Mouse (Mus musculus) forelimb bud, embryonic 11.5 days (tissue): ENCODE measurements around the gene Dmrt1.

Experiments
- DNase-seq: peaks from one replicate; pipeline ENCODE4 v3.0.0-alpha.2; 2012; ENCODE audit warnings: low read depth, low spot score

The Dmrt1 gene

DNA sequence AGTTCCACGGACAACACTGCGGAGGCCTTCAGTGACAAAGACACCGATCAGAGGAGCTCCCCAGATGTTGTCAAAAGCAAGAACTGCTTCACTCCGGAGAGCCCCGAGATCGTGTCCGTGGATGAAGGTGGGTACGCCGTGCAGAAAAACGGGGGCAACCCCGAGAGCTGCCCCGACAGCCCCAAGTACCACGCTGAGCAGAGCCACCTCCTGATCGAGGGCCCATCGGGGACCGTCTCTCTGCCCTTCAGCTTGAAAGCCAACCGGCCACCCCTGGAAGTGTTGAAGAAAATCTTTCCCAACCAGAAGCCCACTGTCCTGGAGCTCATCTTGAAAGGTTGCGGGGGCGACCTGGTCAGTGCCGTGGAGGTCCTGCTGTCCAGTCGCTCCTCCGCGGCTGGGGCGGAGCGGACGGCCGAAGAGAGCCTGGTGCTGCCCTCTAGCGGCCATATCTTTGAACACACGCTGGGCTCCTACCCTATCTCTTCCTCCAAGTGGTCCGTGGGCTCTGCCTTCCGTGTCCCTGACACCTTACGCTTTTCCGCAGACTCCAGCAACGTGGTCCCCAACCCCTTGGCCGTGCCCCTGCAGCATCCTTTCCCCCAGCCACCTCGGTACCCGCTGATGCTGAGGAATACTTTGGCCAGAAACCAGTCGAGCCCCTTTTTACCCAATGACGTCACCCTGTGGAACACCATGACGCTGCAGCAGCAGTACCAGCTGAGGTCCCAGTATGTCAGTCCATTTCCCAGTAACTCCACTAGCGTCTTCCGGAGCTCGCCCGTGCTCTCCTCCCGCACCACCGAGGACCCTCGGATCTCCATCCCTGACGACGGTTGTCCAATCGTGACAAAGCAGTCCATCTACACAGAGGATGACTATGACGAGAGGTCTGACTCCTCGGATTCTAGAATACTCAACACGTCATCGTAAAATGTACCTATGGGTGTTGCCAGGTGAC, 117.2 kb downstream of the Dmrt1 start:
- no peak for DNase-seq

DNA sequence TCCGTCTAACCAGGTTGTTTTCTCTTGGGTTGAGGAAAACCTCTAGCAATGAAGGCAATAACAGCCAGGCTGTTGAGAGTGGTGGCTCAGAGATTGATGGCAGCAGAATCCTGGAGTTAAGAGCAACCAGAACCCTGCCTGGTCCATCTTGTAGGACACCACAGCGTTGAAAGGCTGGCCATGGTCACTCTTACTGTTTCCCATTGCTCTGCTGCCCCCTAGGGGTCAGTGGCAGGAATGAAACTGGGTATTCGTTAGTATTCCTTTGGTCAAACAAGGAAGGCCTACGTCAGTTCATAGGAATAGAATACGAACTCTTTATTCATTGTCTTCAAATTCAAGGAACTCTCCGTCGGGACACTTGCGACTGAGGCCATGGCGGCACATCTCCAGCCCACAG, 123.1 kb downstream of the Dmrt1 start:
- peak; percentile 73 for DNase-seq

DNA sequence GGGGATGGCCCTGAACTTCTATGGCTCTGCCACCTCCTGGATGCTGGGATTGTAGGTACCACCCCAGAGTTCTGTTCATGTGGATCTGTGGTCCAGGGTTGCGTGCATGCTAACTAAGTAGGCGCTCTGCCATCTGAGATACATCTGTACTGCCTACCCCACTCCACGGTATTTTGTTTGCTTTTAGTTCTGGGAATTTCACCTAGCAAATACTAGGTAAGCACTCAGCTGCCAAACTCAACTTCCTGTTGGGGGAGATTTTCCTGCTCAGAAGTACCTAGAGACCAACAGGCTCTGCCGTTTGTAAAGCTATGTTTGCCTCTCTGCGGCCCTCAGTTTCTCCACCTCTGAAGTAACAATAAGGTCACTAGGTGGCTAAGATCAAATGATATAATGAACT, 129.7 kb downstream of the Dmrt1 start:
- no peak for DNase-seq

DNA sequence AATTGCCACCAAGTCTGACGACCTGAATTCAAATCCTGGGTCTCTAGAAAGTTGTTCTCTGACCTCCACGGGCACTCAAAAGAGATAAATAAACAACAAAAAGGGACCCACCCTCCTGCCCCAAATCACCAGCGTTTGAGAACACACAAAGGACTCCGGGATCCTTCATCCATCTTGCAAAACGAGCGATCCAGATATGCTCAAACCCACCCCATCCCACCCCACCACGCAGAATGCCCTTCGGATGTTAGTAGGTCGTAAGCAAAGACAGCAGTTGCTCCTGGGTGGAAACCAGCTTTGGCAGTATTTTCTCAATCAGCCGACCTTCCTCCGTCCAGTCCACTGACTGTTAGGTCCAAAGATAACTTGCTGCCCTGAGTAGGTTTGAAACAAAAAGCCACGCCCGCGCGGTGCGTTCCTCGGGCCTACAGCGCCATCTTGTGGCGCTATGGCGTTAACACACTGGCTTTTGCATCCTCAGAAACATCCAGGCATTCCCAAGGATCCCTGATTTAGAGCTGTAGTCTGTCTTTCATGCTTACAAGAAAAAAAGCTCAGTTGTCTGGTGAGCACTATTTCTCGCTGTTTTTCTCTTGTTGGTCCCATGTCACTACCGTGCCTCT, 130.3 kb downstream of the Dmrt1 start:
- peak; percentile 91 for DNase-seq

DNA sequence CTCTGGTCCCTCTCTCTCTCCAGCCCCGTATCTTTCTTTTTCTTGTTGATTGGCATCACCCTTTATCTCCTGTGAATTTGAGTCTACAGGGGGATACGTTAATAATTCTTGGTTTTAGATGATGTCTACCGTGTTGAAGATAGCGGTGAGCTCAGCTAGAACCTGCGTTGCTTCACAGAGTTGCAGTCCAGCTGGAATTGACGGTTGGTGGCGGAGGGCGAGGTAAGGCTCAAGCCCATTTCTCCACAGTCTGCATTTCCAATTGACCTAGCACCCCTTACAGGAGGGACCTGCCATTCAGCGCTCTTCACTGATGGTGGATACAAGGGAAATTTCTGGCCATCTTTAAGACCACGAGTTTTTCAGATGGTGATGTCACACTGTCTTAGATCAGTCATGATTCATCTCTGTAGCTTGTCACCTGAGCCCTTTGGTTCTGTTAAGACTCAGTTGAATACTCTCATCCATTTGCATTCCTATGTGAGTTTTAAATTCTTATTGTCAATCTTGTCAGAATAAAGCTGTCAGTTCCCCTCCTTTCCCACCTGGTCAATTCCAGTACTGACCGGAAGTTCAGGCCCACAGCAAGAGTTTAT, 133.4 kb downstream of the Dmrt1 start:
- DNase-seq = no peak

DNA sequence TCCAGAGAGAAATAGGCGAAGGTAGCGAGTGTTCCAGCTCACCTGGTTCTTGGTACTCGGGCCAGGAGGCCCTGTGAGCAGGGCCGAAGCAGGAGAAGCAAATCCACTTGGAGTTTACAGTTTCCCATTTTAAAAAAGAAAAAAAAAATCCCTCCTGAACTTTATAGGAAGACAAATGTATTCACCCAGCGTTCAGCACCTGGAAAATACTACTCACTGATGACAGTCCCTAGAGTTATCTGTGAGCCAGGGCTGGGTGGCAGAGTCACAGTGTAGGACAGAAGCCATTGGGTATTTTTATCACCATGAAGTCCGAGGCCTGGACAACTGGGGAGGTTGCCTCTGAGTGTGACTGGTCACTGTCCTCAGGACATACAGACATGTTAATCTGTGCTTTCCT, 136.4 kb downstream of the Dmrt1 start:
- no peak for DNase-seq

DNA sequence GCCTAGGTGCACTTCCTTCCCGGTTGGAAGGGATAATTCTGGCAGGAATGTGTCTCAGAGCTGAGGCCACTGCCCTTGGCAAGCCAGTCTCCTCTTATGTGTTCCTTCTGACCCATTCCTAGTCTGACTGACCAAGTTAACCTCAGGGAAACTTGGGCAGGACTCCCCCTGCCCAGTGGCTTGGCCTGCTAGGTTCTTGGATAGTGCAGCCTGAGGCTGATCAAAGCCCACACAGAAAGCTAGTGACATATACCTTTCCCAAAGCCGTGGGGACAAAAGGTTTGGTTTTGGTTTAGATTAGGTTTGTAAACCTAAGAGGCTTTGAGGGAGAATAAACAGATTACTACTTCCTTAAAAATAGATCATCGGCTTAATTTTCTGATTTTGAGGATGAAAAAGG, 141.7 kb downstream of the Dmrt1 start:
- no peak for DNase-seq

DNA sequence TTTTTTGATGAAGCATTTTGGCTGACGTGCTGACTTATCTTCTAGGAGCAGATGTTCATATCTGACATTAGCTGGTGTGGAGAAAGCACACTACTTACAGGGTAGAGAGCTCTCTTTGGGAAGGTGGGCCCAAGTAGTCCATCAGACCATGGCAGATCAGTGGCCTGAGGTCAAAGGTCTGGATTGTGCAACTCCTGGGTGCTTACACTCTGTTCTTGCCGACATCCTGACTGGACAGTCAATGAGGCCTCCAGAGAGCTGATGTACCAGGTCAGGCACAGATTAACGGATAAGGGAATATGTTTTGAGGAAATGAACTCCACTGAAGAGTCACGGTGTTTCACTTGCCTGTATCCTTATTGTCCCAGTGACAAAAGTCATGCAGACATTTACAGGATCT, 143.3 kb downstream of the Dmrt1 start:
- no peak for DNase-seq

DNA sequence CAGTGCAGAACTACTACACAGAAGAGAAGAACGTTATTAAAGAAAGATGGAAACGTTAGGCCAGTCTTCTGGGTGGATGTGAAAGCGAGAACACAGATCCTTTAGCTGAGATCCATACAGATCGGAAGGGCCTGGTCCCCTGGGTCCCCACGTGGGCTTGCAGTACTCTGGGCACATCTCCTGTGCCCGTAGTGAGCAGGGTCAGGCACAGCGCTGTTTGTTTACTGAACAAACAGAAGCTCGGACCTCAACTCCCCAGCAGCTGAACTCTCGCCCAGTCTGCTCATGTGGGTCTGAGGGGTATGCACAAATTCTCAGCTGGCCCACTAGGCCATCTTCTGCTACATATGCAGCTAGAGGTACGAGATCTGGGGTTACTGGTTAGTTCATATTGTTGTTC, 145.1 kb downstream of the Dmrt1 start:
- no peak for DNase-seq

DNA sequence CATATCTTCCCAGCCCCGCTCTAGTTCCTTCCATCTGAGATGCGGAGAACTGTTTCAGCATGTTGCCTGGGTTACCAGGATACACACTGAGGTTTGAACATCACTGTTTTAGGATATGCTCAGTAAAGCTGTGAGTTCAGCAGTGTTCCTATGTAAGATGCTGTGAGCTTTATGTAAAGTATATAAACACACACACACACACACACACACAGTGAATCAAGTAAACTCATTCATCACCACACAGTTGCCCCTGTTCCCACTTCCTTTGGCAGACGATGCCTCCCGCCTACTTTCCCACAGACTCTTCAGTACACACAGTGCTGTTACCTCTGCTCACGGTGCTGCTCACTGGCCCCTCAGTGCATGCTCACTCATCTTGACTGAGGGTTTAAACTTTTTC, 147.1 kb downstream of the Dmrt1 start:
- DNase-seq = no peak
